Mouse (Mus musculus) ES-Bruce4 (cell line): ENCODE results near the gene Kcnip1.

Source experiments
- CTCF ChIP-seq: IDR thresholded peaks from one replicate; pipeline ENCODE4 v1.8.1; 2011; ENCODE audit warnings: low read depth, low read length
- POLR2A ChIP-seq: IDR thresholded peaks from one replicate; pipeline ENCODE4 v1.8.1; 2011; ENCODE audit warnings: low read length; ENCODE audit not compliant: insufficient read depth

GRCm38 (mm10) chr11:33607784-33608183 is 385.2 kb downstream of the Kcnip1 start:
- TF ChIP-seq POLR2A (no peak), CTCF (no peak)
